Mouse (Mus musculus) cortical plate, adult 2 months (tissue): ENCODE results near the gene Lrrk1.

Experiments
- CTCF ChIP-seq: fragments of 200-500 bp; IDR thresholded peaks from 2 replicates; pipeline ENCODE4 v1.5.1; 2011; ENCODE audit warnings: mild to moderate bottlenecking, control low read depth, low read length; ENCODE audit not compliant: insufficient read depth; ENCODE audit errors: extremely low read depth
- POLR2A ChIP-seq: fragments of 200-500 bp; IDR thresholded peaks from 2 replicates; pipeline ENCODE4 v1.6.1; 2011; ENCODE audit warnings: mild to moderate bottlenecking, low read length, control low read depth; ENCODE audit not compliant: insufficient read depth; ENCODE audit errors: extremely low read depth

GRCm38 (mm10) chr7:66217531-66218094 lies 170.5 kb downstream of the Lrrk1 start:
- TF ChIP-seq CTCF (no peak), POLR2A (no peak)
